ENCODE assay signal across 15 mouse cellular contexts in genomic region chr5:73524300-73525000, GRCm38 (mm10).
"Had no signal": no experiment of that assay in that cellular context is flagged by ENCODE, and none has a peak within 500 bp of the region (broad histone marks: within the 10 kb centered on the region; RNA-seq: fewer than 3 reads in every experiment).

No protein-coding gene starts in this region.

- H3K9me3 ChIP-seq: limb, embryonic 15.5 days; midbrain, embryonic 15.5 days; neural tube, embryonic 13.5 days had no signal

- H3K4me2 ChIP-seq: limb, embryonic 15.5 days; midbrain, embryonic 15.5 days; neural tube, embryonic 13.5 days had no signal

- DNase-seq: kidney, adult 11 months; kidney, adult 9 months; kidney, postnatal 36 days; layer of hippocampus, adult 9-11 months; layer of hippocampus, postnatal 36 days; lung, postnatal 14 days; retina, postnatal 1 day; right cerebral cortex, postnatal 4 days; spleen, adult 18-20 months; thymus, postnatal 36 days had no signal

- H3K4me1 ChIP-seq: limb, embryonic 15.5 days; midbrain, embryonic 15.5 days; neural tube, embryonic 13.5 days had no signal

- H3K9ac ChIP-seq: limb, embryonic 15.5 days; liver, embryonic 14.5 days; midbrain, embryonic 15.5 days; neural tube, embryonic 13.5 days had no signal

- ATAC-seq: midbrain, embryonic 15.5 days had no signal

- H3K27me3 ChIP-seq: limb, embryonic 15.5 days; midbrain, embryonic 15.5 days; neural tube, embryonic 13.5 days had no signal

- H3K27ac ChIP-seq: kidney, postnatal 0 days; limb, embryonic 15.5 days; liver, embryonic 14.5 days; midbrain, embryonic 15.5 days; neural tube, embryonic 13.5 days had no signal

- H3K4me3 ChIP-seq: limb, embryonic 15.5 days; midbrain, embryonic 15.5 days; neural tube, embryonic 13.5 days had no signal
